Mouse (Mus musculus) cortical plate, adult 2 months (tissue): ENCODE measurements around the gene Crocc. TPM values are rescaled to one million over a fixed set of nuclear protein-coding genes. Genes with fewer than 3 reads are reported as not detected.
A peak's percentile ranks its signal among the peaks of the same experiment; 100 is the strongest.

Experiments
- H3K27ac ChIP-seq: fragments of 200-500 bp; 2 replicates; pipeline ENCODE4 v1.5.1; 2012; ENCODE audit warnings: low read length, control low read depth, inconsistent platforms; ENCODE audit not compliant: insufficient read depth
- H3K4me1 ChIP-seq: fragments of 200-500 bp; 2 replicates; pipeline ENCODE4 v1.6.1; 2011; ENCODE audit warnings: low read length; ENCODE audit not compliant: control insufficient read depth, insufficient read depth
- H3K4me3 ChIP-seq: fragments of 200-500 bp; 2 replicates; pipeline ENCODE4 v1.5.1; 2011; ENCODE audit warnings: mild to moderate bottlenecking, low read length, control low read depth; ENCODE audit not compliant: insufficient read depth
- CTCF ChIP-seq: fragments of 200-500 bp; IDR thresholded peaks from 2 replicates; pipeline ENCODE4 v1.5.1; 2011; ENCODE audit warnings: mild to moderate bottlenecking, control low read depth, low read length; ENCODE audit not compliant: insufficient read depth; ENCODE audit errors: extremely low read depth
- POLR2A ChIP-seq: fragments of 200-500 bp; IDR thresholded peaks from 2 replicates; pipeline ENCODE4 v1.6.1; 2011; ENCODE audit warnings: mild to moderate bottlenecking, low read length, control low read depth; ENCODE audit not compliant: insufficient read depth; ENCODE audit errors: extremely low read depth
- polyA plus RNA-seq: library from polyadenylated mRNA; depleted of rRNA; stranded (reverse); fragments of >200 nt; gene quantifications from 2 replicates; pipeline ENCODE4 v1.2.3, GENCODE M21; 2012

Crocc gene
- polyA plus RNA-seq, 1 experiment, result 85.8 TPM

DNA sequence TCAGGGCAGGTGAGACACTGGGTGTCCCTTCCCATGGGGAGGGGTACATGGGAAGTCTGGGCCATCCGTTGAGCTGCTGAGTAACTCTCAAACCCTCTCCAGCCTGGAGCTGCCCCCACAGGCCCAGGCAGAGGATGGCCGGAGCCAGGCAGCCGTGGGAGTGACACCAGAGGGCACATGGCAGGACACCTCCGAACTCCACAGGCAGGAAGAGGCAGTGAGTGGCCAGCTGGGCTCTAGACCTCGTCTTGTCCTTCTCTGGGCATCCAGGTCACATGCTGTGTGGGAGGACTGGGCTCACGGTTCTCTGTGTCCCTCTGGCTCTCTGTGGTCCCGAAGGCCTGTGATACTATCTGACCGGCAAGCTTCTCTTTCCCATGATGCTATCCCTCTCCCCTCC is 66.5 kb downstream of the Crocc start:
- no peak for TF ChIP-seq POLR2A
- no peak for TF ChIP-seq CTCF
- no peak overlapping the region for H3K4me3 ChIP-seq
- peaks cover 1% of the 10 kb centered on the region for H3K4me1 ChIP-seq
- no peak overlapping the region for H3K27ac ChIP-seq

DNA sequence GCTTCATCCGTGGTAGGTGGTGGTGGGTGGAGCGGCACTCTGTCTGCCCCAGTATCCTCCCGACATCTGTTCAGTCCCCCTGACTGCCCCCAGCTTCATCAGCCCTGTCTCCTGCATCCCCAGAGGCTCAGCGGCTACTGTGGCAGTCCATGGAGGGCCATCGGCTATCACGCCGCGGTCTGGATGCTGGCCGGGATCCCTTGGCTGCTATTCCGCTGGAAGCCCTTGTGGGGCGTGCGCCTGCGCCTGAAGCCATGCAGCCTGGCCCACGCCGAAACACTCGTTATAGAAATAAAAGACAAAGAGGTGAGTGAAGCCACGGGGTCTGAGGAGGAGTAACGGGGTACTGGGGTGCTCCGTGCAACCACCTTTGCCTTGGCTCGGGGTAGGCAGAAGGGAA is 68.1 kb downstream of the Crocc start:
- Histone ChIP-seq H3K27ac (no peak overlapping the region), H3K4me3 (no peak overlapping the region), H3K4me1 (peaks cover 6% of the 10 kb centered on the region)
- no peak for TF ChIP-seq CTCF
- no peak for TF ChIP-seq POLR2A

GRCm38 (mm10) chr4:140989447-140989846 is 70.9 kb downstream of the Crocc start:
- peaks cover 6% of the 10 kb centered on the region for H3K4me1 ChIP-seq
- TF ChIP-seq CTCF, result no peak
- TF ChIP-seq POLR2A, result no peak
- no peak overlapping the region for H3K4me3 ChIP-seq
- H3K27ac ChIP-seq, result no peak overlapping the region

DNA sequence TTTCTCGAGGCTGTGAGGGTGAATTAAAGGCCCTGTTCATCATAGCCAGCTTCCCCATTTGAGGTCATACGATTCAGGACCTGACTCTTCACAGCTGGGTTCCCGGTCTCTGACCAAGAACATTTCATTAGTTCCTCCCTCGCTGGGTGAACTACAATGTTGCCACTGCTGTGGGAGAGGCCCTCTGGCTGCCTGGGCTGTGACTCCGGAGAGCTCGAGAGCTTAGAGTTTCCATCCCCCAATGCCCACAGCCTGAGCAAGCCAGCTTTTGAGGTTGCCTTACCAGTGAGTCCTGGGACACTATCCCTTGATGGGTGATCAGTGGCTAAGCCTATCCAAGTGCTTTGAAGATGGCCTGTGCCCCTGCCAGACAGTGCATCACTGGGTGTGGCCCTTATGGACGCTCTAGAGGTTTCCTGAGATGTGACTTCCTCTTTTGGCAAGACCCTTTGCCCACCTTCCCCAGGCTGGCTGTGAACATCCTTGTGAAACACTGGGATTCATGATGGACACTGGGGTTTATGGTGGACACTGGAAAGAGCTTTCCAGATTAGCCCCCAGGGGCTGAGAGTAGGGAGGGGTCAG is 71.6 kb downstream of the Crocc start:
- Histone ChIP-seq H3K4me3 (no peak overlapping the region), H3K4me1 (peaks cover 6% of the 10 kb centered on the region), H3K27ac (no peak overlapping the region)
- TF ChIP-seq POLR2A (no peak), CTCF (no peak)

GRCm38 (mm10) chr4:140987476-140987875 is 72.9 kb downstream of the Crocc start:
- H3K27ac ChIP-seq, result peak overlapping the region; percentile 34; the same call in 1 of the 2 replicates
- TF ChIP-seq CTCF (no peak), POLR2A (no peak)

DNA sequence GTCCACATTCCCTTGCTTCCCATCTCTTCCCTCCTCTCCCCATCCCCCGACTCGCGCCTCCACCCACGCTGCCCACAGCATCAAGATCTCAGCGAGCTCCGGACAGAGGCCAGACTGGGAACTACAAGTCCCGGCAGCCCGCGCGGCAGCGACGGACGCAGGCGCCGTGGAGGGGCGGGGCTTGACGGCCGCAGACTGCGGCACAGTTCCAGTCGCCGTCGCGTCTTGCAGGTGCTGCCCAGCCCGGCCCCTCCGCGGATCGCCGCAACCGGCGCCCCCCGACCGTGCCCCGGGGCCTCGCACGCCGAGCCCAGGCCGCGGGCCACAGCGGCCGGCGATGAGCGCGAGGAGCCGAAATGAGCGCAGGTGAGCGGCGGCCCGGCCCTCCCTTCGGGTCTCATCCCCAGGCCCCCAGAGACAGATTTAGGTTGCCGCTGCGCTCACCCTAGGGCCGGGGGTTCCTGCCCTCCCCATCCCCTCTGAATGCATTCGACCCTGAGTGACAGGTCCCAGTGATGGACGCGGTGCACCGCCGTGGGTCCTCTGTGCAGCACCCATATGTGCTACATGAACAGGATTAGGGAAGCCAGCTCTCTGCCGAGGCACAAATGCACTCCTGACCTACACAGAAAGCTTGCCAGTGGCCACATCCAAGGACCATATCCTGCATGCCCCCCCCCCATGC is 73.5 kb downstream of the Crocc start, which contains the start of gene Atp13a2:
Gene Atp13a2 (plus strand): TSS at position 163 of the 685 bp plus-strand sequence.
- Histone ChIP-seq H3K4me3 (peak within 1 kb of the TSS; percentile 57), H3K27ac (peak within 1 kb of the TSS; percentile 34; the same call in 1 of the 2 replicates), H3K4me1 (peaks cover 6% of the 10 kb centered on the region)
- TF ChIP-seq POLR2A, result peak; percentile 40; the same call in 1 of the 2 replicates
- no peak for TF ChIP-seq CTCF

More at GRCm38 (mm10) chr4:140987476-140987875, 72.9 kb downstream of the Crocc start:
- Histone ChIP-seq H3K4me1 (peaks cover 6% of the 10 kb centered on the region), H3K4me3 (peak overlapping the region; percentile 57)

- peak overlapping the region; percentile 57 for H3K4me3 ChIP-seq
- TF ChIP-seq POLR2A (no peak), CTCF (peak; percentile 18; the same call in 1 of the 2 replicates)
- no peak overlapping the region for H3K27ac ChIP-seq
- peaks cover 6% of the 10 kb centered on the region for H3K4me1 ChIP-seq
Observed at GRCm38 (mm10) chr4:140986024-140986710, 74.2 kb downstream of the Crocc start.

DNA sequence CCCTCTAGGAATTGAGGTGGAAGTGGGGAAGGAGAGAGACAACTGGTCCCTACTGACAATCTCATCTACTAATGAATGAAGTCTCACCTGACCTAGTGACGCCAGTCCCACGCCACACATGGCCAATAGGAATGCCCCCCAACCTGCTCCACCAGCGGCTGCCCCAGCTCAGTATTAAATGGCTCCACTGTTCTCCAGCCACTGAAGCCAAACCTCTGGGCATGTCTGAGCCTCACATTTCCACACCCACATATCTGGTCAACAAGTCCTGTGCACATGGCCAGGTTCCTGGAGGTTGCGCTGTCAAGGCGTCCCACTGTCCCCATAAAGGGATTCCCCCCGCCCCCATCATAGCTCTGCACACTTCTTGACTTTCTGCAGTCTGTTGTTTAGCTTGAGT is 75.8 kb downstream of the Crocc start:
- Histone ChIP-seq H3K27ac (no peak overlapping the region), H3K4me3 (no peak overlapping the region), H3K4me1 (peaks cover 6% of the 10 kb centered on the region)
- TF ChIP-seq CTCF (no peak), POLR2A (no peak)

GRCm38 (mm10) chr4:140983442-140983841 is 76.9 kb downstream of the Crocc start:
- TF ChIP-seq POLR2A (no peak), CTCF (no peak)
- Histone ChIP-seq H3K4me1 (peaks cover 4% of the 10 kb centered on the region), H3K4me3 (no peak overlapping the region), H3K27ac (no peak overlapping the region)
